Mouse (Mus musculus) lung, postnatal 0 days (tissue): ENCODE results near the gene Msantd1.

Experiments used
- CTCF ChIP-seq: IDR thresholded peaks from 2 replicates; pipeline ENCODE4 v1.5.1; 2016; ENCODE audit warnings: antibody characterized with exemption, mild to moderate bottlenecking
- EP300 ChIP-seq: IDR thresholded peaks from 2 replicates; pipeline ENCODE4 v1.6.1; 2016; ENCODE audit warnings: antibody characterized with exemption, mild to moderate bottlenecking, control low read depth

DNA sequence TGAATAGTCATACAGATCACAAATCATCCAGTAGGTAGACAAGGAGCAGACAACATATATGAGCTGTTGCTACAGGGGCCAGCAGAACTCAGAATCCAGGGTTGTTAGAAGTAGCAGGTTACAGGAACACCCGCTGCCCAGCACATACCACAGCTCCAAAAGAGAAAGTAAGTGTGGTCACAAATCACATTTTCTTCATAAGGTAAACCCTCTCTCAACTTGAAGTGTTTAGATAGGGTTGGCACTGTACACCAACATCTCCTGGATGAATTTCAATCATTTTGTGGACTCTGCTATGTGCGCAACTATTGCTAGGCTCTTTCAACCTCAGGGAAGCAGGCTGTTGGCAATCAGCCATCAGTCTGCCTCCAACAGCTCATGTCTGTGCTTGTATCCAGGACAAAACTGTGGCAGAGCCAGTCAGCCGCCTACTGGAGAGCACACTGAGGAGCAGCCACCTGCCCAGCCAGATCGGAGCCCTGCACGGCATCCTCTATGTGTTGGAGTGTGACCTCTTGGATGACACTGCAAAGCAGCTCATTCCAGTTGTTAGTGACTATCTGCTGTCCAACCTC lies 4.9 kb upstream of the Msantd1 start:
- TF ChIP-seq CTCF = peak; percentile 69
- peak; percentile 92 for TF ChIP-seq EP300
